Mouse (Mus musculus): ENCODE measurements around the gene Ripor3. TPM values are rescaled to one million over a fixed set of nuclear protein-coding genes. Genes with fewer than 3 reads are reported as not detected.

Gene Ripor3
- polyA plus RNA-seq, 1 experiment from 2014 or later: 2.0 TPM

- Histone ChIP-seq H3K4me3 (ENCODE audit: low read depth, low read length) (no peak overlapping the region), H3K4me2 (no peak overlapping the region), H3K9me3 (ENCODE audit: low read depth, low read length) (no peaks in the 10 kb centered on the region), H3K27ac (ENCODE audit: low read depth) (peak overlapping the region; percentile 67; the same call in 1 of the 2 replicates), H3K27me3 (ENCODE audit: insufficient read depth, low read length) (no peaks in the 10 kb centered on the region), H3K9ac (no peak overlapping the region), H3K4me1 (ENCODE audit: insufficient read depth) (peaks cover 15% of the 10 kb centered on the region), H3K36me3 (ENCODE audit: insufficient read depth) (no peaks in the 10 kb centered on the region)
- peak; percentile 87 for DNase-seq
- WGBS: 18% methylated on average over 5 of the region's 5 CpGs
- ATAC-seq (ENCODE audit: insufficient read depth): no peak
- TF ChIP-seq CTCF (IDR thresholded peaks at IDR 0.05; ENCODE audit: low read depth): peak; percentile 92
Measured at GRCm38 (mm10) chr2:168016951-168017391, 6.6 kb upstream of the Ripor3 start.

- H3K36me3 ChIP-seq (ENCODE audit: insufficient read depth): no peaks in the 10 kb centered on the region
- H3K27ac ChIP-seq (ENCODE audit: low read depth): peak overlapping the region; percentile 26; the same call in 1 of the 2 replicates
- TF ChIP-seq CTCF (IDR thresholded peaks at IDR 0.05; ENCODE audit: low read depth): no peak
- H3K9ac ChIP-seq: no peak overlapping the region
- no peak overlapping the region for H3K4me3 ChIP-seq (ENCODE audit: low read depth, low read length)
- H3K4me1 ChIP-seq (ENCODE audit: insufficient read depth): peaks cover 9% of the 10 kb centered on the region
- H3K27me3 ChIP-seq (ENCODE audit: insufficient read depth, low read length): no peaks in the 10 kb centered on the region
- ATAC-seq (ENCODE audit: insufficient read depth) (no peak), DNase-seq (no peak)
- 27% methylated on average over 11 of the region's 11 CpGs for WGBS
- H3K4me2 ChIP-seq: no peak overlapping the region
- H3K9me3 ChIP-seq (ENCODE audit: low read depth, low read length): no peaks in the 10 kb centered on the region
Measured at GRCm38 (mm10) chr2:168010893-168011292, 475 bp upstream of the Ripor3 start.

GRCm38 (mm10) chr2:168008132-168008531, 2.3 kb downstream of the Ripor3 start:
- no peaks in the 10 kb centered on the region for H3K9me3 ChIP-seq (ENCODE audit: low read depth, low read length)
- ATAC-seq (ENCODE audit: insufficient read depth): no peak
- DNase-seq: no peak
- H3K4me3 ChIP-seq (ENCODE audit: low read depth, low read length): no peak overlapping the region
- H3K9ac ChIP-seq: no peak overlapping the region
- 87% methylated on average over 3 of the region's 3 CpGs for whole genome bisulfite sequencing
- peaks cover 9% of the 10 kb centered on the region for H3K4me1 ChIP-seq (ENCODE audit: insufficient read depth)
- no peaks in the 10 kb centered on the region for H3K27me3 ChIP-seq (ENCODE audit: insufficient read depth, low read length)
- TF ChIP-seq CTCF (IDR thresholded peaks at IDR 0.05; ENCODE audit: low read depth): no peak
- no peak overlapping the region for H3K4me2 ChIP-seq
- H3K36me3 ChIP-seq (ENCODE audit: insufficient read depth): no peaks in the 10 kb centered on the region
- no peak overlapping the region for H3K27ac ChIP-seq (ENCODE audit: low read depth)

GRCm38 (mm10) chr2:168006489-168006888, 3.9 kb downstream of the Ripor3 start:
- Histone ChIP-seq H3K9ac (no peak overlapping the region), H3K4me2 (no peak overlapping the region), H3K27ac (ENCODE audit: low read depth) (no peak overlapping the region), H3K4me3 (ENCODE audit: low read depth, low read length) (no peak overlapping the region), H3K4me1 (ENCODE audit: insufficient read depth) (peaks cover 9% of the 10 kb centered on the region), H3K36me3 (ENCODE audit: insufficient read depth) (no peaks in the 10 kb centered on the region), H3K9me3 (ENCODE audit: low read depth, low read length) (no peaks in the 10 kb centered on the region), H3K27me3 (ENCODE audit: insufficient read depth, low read length) (no peaks in the 10 kb centered on the region)
- TF ChIP-seq CTCF (IDR thresholded peaks at IDR 0.05; ENCODE audit: low read depth): no peak
- ATAC-seq (ENCODE audit: insufficient read depth): no peak
- WGBS: 78% methylated on average over 6 of the region's 6 CpGs
- no peak for DNase-seq

GRCm38 (mm10) chr2:168005616-168006015, 4.8 kb downstream of the Ripor3 start:
- peaks cover 6% of the 10 kb centered on the region for H3K4me1 ChIP-seq (ENCODE audit: insufficient read depth)
- ATAC-seq (ENCODE audit: insufficient read depth): no peak
- H3K9ac ChIP-seq: no peak overlapping the region
- H3K4me3 ChIP-seq (ENCODE audit: low read depth, low read length): no peak overlapping the region
- H3K9me3 ChIP-seq (ENCODE audit: low read depth, low read length): no peaks in the 10 kb centered on the region
- peak; percentile 48 for DNase-seq
- no peak overlapping the region for H3K4me2 ChIP-seq
- no peak overlapping the region for H3K27ac ChIP-seq (ENCODE audit: low read depth)
- H3K36me3 ChIP-seq (ENCODE audit: insufficient read depth): no peaks in the 10 kb centered on the region
- no peak for TF ChIP-seq CTCF (IDR thresholded peaks at IDR 0.05; ENCODE audit: low read depth)
- 32% methylated on average over 3 of the region's 3 CpGs for WGBS
- no peaks in the 10 kb centered on the region for H3K27me3 ChIP-seq (ENCODE audit: insufficient read depth, low read length)

- WGBS: 86% methylated on average over 3 of the region's 3 CpGs
- no peaks in the 10 kb centered on the region for H3K9me3 ChIP-seq (ENCODE audit: low read depth, low read length)
- ATAC-seq (ENCODE audit: insufficient read depth) (no peak), DNase-seq (no peak)
- no peak overlapping the region for H3K4me2 ChIP-seq
- H3K27ac ChIP-seq (ENCODE audit: low read depth): no peak overlapping the region
- H3K4me1 ChIP-seq (ENCODE audit: insufficient read depth): no peaks in the 10 kb centered on the region; the same call in 1 of the 2 replicates
- H3K4me3 ChIP-seq (ENCODE audit: low read depth, low read length): no peak overlapping the region
- H3K36me3 ChIP-seq (ENCODE audit: insufficient read depth): no peaks in the 10 kb centered on the region
- no peaks in the 10 kb centered on the region for H3K27me3 ChIP-seq (ENCODE audit: insufficient read depth, low read length)
- no peak overlapping the region for H3K9ac ChIP-seq
- TF ChIP-seq CTCF (IDR thresholded peaks at IDR 0.05; ENCODE audit: low read depth): no peak
Measured at GRCm38 (mm10) chr2:168005005-168005404, 5.4 kb downstream of the Ripor3 start.

- no peak overlapping the region for H3K4me3 ChIP-seq (ENCODE audit: low read depth, low read length)
- H3K27ac ChIP-seq (ENCODE audit: low read depth): no peak overlapping the region
- H3K27me3 ChIP-seq (ENCODE audit: insufficient read depth, low read length): no peaks in the 10 kb centered on the region
- peak; percentile 56 for TF ChIP-seq CTCF (IDR thresholded peaks at IDR 0.05; ENCODE audit: low read depth)
- H3K4me2 ChIP-seq: no peak overlapping the region
- no peak overlapping the region for H3K9ac ChIP-seq
- H3K9me3 ChIP-seq (ENCODE audit: low read depth, low read length): no peaks in the 10 kb centered on the region
- ATAC-seq (ENCODE audit: insufficient read depth) (no peak), DNase-seq (no peak)
- H3K36me3 ChIP-seq (ENCODE audit: insufficient read depth): no peaks in the 10 kb centered on the region
- WGBS: 65% methylated on average over 2 of the region's 2 CpGs
- H3K4me1 ChIP-seq (ENCODE audit: insufficient read depth): no peaks in the 10 kb centered on the region
Measured at GRCm38 (mm10) chr2:168004369-168004768, 6.0 kb downstream of the Ripor3 start.

All from lung, embryonic 14.5 days (tissue).